Mouse (Mus musculus): ENCODE measurements around the gene Ddit4. TPM values are rescaled to one million over a fixed set of nuclear protein-coding genes. Genes with fewer than 3 reads are reported as not detected.

The Ddit4 gene
- 2.8 and 3.4 TPM in 2 replicates for polyA plus RNA-seq (2012; rRNA removed)

DNA sequence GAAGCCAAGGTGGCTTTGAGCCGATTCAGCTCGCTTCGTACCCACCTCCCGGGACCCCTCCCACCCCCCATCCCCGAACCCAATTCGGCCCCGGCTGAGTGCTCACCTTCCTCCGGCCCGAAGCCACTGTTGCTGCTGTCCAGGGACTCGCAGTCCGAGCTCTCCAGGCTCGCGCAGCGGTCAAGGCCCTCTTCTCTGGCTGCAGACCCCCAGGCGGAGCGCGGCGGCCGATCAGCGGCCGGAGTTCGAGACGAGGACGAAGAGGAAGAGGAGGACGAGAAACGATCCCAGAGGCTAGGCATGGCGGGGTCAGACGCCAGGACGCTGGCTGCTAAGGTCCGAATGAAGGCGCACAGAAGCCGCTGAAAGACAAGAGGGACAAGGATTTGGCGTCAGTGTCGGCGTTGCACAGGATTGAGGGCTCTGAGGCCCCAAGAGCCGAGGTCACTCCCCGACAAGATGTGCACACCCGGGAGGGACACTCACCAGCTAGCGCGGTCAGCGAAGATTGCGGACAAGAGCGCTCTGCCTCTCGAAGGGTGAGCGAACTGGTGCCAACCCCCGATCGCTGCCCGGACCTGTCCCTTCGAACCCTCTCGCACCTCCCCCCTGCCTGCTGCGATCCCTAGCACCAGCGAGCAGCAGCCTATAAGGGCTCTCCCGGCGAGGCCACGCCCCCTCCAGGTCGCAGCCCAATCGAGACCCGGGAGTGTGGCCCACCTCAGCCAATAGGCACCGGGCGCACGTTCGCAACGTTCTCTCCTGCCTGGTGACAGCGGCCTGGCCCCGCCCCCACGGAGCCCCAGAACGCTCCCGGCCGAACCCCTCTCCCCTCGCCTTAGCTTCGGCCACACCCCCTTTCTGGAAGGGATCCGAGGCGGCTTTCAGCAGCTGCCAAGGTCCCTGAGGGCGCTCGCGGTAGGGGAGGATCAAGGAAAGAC, at the start of gene Ddit4:
Gene Ddit4, minus strand, starts transcription at position 624 of the 941 bp plus-strand sequence.

Other genes with a start within 250 kb of the Ddit4 start
- 24.6 and 31.2 TPM in 2 replicates for gene Micu1, start 249.4 kb downstream of the Ddit4 start, polyA plus RNA-seq (2012; rRNA removed)
- 11.0 and 12.1 TPM in 2 replicates for gene Dnajb12, start 72.3 kb downstream of the Ddit4 start, polyA plus RNA-seq (2012; rRNA removed)
- 10.3 and 12.1 TPM in 2 replicates for gene Ascc1, start 51.0 kb upstream of the Ddit4 start, polyA plus RNA-seq (2012; rRNA removed)
- gene Anapc16, start 51.3 kb upstream of the Ddit4 start, polyA plus RNA-seq (2012; rRNA removed): 27.3 and 30.6 TPM in 2 replicates
- gene Spock2, start 154.4 kb upstream of the Ddit4 start, polyA plus RNA-seq (2012; rRNA removed): 0.05 and 0.07 TPM in 2 replicates